Mouse (Mus musculus): ENCODE measurements around the gene Tent4a. TPM values are rescaled to one million over a fixed set of nuclear protein-coding genes. Genes with fewer than 3 reads are reported as not detected.

The Tent4a gene
- total and polyA plus RNA-seq, 2 experiments from 2014 or later: 5.2 to 26.1 TPM

GRCm38 (mm10) chr13:69530951-69531350, 3.5 kb downstream of the Tent4a start:
- WGBS: 83% methylated on average over 6 of the region's 6 CpGs
- no peak for TF ChIP-seq CTCF (IDR thresholded peaks at IDR 0.05)
- peak overlapping the region; percentile 91; the same call in 1 of the 2 replicates for H3K4me3 ChIP-seq (ENCODE audit: low read depth, low read length)

GRCm38 (mm10) chr13:69530156-69530555, 4.3 kb downstream of the Tent4a start:
- Histone ChIP-seq H3K9me3 (ENCODE audit: low read length) (no peaks in the 10 kb centered on the region), H3K4me2 (ENCODE audit: low read depth, low read length, poor library complexity, severe bottlenecking) (peak overlapping the region; percentile 88; the same call in 1 of the 2 replicates), H3K4me1 (ENCODE audit: insufficient read depth, low read length) (peaks cover 31% of the 10 kb centered on the region), H3K27ac (ENCODE audit: low read depth, low read length) (no peak overlapping the region), H3K9ac (replicated peaks; ENCODE audit: low read length, poor library complexity, severe bottlenecking) (no peak overlapping the region), H3K27me3 (ENCODE audit: insufficient read depth, low read length) (no peaks in the 10 kb centered on the region), H3K4me3 (ENCODE audit: low read depth, low read length) (no peak overlapping the region), H3K36me3 (ENCODE audit: insufficient read depth, low read length) (no peaks in the 10 kb centered on the region)
- ATAC-seq (ENCODE audit: low FRiP score) (no peak), DNase-seq (ENCODE audit: low spot score) (no peak)
- WGBS: 85% methylated on average over 3 of the region's 3 CpGs
- no peak for TF ChIP-seq CTCF (IDR thresholded peaks at IDR 0.05)

More at GRCm38 (mm10) chr13:69530951-69531350, 3.5 kb downstream of the Tent4a start:
- H3K4me1 ChIP-seq (ENCODE audit: insufficient read depth, low read length): peaks cover 36% of the 10 kb centered on the region
- H3K27ac ChIP-seq (ENCODE audit: low read depth, low read length): no peak overlapping the region
- no peaks in the 10 kb centered on the region for H3K36me3 ChIP-seq (ENCODE audit: insufficient read depth, low read length)
- H3K9me3 ChIP-seq (ENCODE audit: low read length): no peaks in the 10 kb centered on the region
- H3K27me3 ChIP-seq (ENCODE audit: insufficient read depth, low read length): no peaks in the 10 kb centered on the region
- ATAC-seq (ENCODE audit: low FRiP score) (no peak), DNase-seq (ENCODE audit: low spot score) (no peak)
- peak overlapping the region; percentile 88 for H3K4me2 ChIP-seq (ENCODE audit: low read depth, low read length, poor library complexity, severe bottlenecking)
- H3K9ac ChIP-seq (replicated peaks; ENCODE audit: low read length, poor library complexity, severe bottlenecking): no peak overlapping the region

GRCm38 (mm10) chr13:69528531-69528930, 5.9 kb downstream of the Tent4a start:
- Histone ChIP-seq H3K36me3 (ENCODE audit: insufficient read depth, low read length) (no peaks in the 10 kb centered on the region), H3K4me2 (ENCODE audit: low read depth, low read length, poor library complexity, severe bottlenecking) (no peak overlapping the region), H3K27me3 (ENCODE audit: insufficient read depth, low read length) (no peaks in the 10 kb centered on the region), H3K9me3 (ENCODE audit: low read length) (no peaks in the 10 kb centered on the region), H3K4me3 (ENCODE audit: low read depth, low read length) (no peak overlapping the region), H3K27ac (ENCODE audit: low read depth, low read length) (no peak overlapping the region), H3K4me1 (ENCODE audit: insufficient read depth, low read length) (peaks cover 31% of the 10 kb centered on the region), H3K9ac (replicated peaks; ENCODE audit: low read length, poor library complexity, severe bottlenecking) (no peak overlapping the region)
- no peak for ATAC-seq (ENCODE audit: low FRiP score)
- TF ChIP-seq CTCF (IDR thresholded peaks at IDR 0.05): no peak
- WGBS: 80% methylated on average over 7 of the region's 7 CpGs
- no peak for DNase-seq (ENCODE audit: low spot score)

- peaks cover 18% of the 10 kb centered on the region for H3K4me1 ChIP-seq (ENCODE audit: insufficient read depth, low read length)
Observed at GRCm38 (mm10) chr13:69525867-69526266, 8.6 kb downstream of the Tent4a start.

GRCm38 (mm10) chr13:69524158-69524530, 10.3 kb downstream of the Tent4a start:
- ATAC-seq (ENCODE audit: low FRiP score) (no peak), DNase-seq (ENCODE audit: low spot score) (no peak)
- Histone ChIP-seq H3K4me1 (ENCODE audit: insufficient read depth, low read length) (peaks cover 7% of the 10 kb centered on the region), H3K4me3 (ENCODE audit: low read depth, low read length) (no peak overlapping the region), H3K36me3 (ENCODE audit: insufficient read depth, low read length) (no peaks in the 10 kb centered on the region), H3K4me2 (ENCODE audit: low read depth, low read length, poor library complexity, severe bottlenecking) (no peak overlapping the region), H3K9me3 (ENCODE audit: low read length) (no peaks in the 10 kb centered on the region), H3K9ac (replicated peaks; ENCODE audit: low read length, poor library complexity, severe bottlenecking) (no peak overlapping the region), H3K27me3 (ENCODE audit: insufficient read depth, low read length) (no peaks in the 10 kb centered on the region), H3K27ac (ENCODE audit: low read depth, low read length) (no peak overlapping the region)
- WGBS: 65% methylated on average over 2 of the region's 2 CpGs
- TF ChIP-seq CTCF (IDR thresholded peaks at IDR 0.05): no peak

More at GRCm38 (mm10) chr13:69525867-69526266, 8.6 kb downstream of the Tent4a start:
- H3K4me3 ChIP-seq (ENCODE audit: low read depth, low read length): no peak overlapping the region
- no peak for TF ChIP-seq CTCF (IDR thresholded peaks at IDR 0.05)
- ATAC-seq (ENCODE audit: low FRiP score) (no peak), DNase-seq (ENCODE audit: low spot score) (no peak)
- 53% methylated on average over 4 of the region's 4 CpGs for WGBS
- H3K4me2 ChIP-seq (ENCODE audit: low read depth, low read length, poor library complexity, severe bottlenecking): no peak overlapping the region
- no peaks in the 10 kb centered on the region for H3K36me3 ChIP-seq (ENCODE audit: insufficient read depth, low read length)
- no peak overlapping the region for H3K27ac ChIP-seq (ENCODE audit: low read depth, low read length)
- no peak overlapping the region for H3K9ac ChIP-seq (replicated peaks; ENCODE audit: low read length, poor library complexity, severe bottlenecking)
- H3K9me3 ChIP-seq (ENCODE audit: low read length): no peaks in the 10 kb centered on the region
- H3K27me3 ChIP-seq (ENCODE audit: insufficient read depth, low read length): no peaks in the 10 kb centered on the region

GRCm38 (mm10) chr13:69523444-69524157, 10.8 kb downstream of the Tent4a start:
- Histone ChIP-seq H3K27me3 (ENCODE audit: insufficient read depth, low read length) (no peaks in the 10 kb centered on the region), H3K4me1 (ENCODE audit: insufficient read depth, low read length) (peaks cover 7% of the 10 kb centered on the region), H3K36me3 (ENCODE audit: insufficient read depth, low read length) (no peaks in the 10 kb centered on the region), H3K9ac (replicated peaks; ENCODE audit: low read length, poor library complexity, severe bottlenecking) (no peak overlapping the region), H3K4me3 (ENCODE audit: low read depth, low read length) (no peak overlapping the region), H3K4me2 (ENCODE audit: low read depth, low read length, poor library complexity, severe bottlenecking) (no peak overlapping the region), H3K27ac (ENCODE audit: low read depth, low read length) (no peak overlapping the region), H3K9me3 (ENCODE audit: low read length) (no peaks in the 10 kb centered on the region)
- no peak for TF ChIP-seq CTCF (IDR thresholded peaks at IDR 0.05)
- no peak for DNase-seq (ENCODE audit: low spot score)
- 59% methylated on average over 14 of the region's 14 CpGs for WGBS
- ATAC-seq (ENCODE audit: low FRiP score): no peak

Measured in midbrain, postnatal 0 days (tissue).